Comparison of ENCODE assay signal across 21 mouse cellular contexts in genomic region chr2:165846787-165847186, GRCm38 (mm10). TPM values are rescaled to one million over a fixed set of nuclear protein-coding genes. Genes with fewer than 3 reads are reported as not detected.
DNase-seq lines count a peak whose midpoint lies in the region; ATAC-seq and TF ChIP-seq lines count a peak whose summit lies in the region.
"Had no signal": no experiment of that assay in that cellular context is flagged by ENCODE, and none has a peak within 500 bp of the region (broad histone marks: within the 10 kb centered on the region; RNA-seq: fewer than 3 reads in every experiment).

No protein-coding gene starts in this region.

- no peaks in the 10 kb centered on the region for H3K27me3 ChIP-seq in heart, adult 2 months (ENCODE audit: control insufficient read depth, insufficient read depth, low read length)
- H3K27me3 ChIP-seq in kidney, adult 2 months (replicated peaks; ENCODE audit: control insufficient read depth, insufficient read depth, low read length) = no peaks in the 10 kb centered on the region
- no peaks in the 10 kb centered on the region for H3K27me3 ChIP-seq in kidney, embryonic 15.5 days
- no peaks in the 10 kb centered on the region for H3K27me3 ChIP-seq in lung, postnatal 0 days (replicated peaks; ENCODE audit: insufficient read depth, low read length)
- H3K27me3 ChIP-seq: embryonic facial prominence, embryonic 12.5 days; forebrain, embryonic 13.5 days; hindbrain, embryonic 12.5 days had no signal

- H3K27ac ChIP-seq in heart, adult 2 months = peak overlapping the region; percentile 72
- peak overlapping the region; percentile 7; the same call in 1 of the 2 replicates for H3K27ac ChIP-seq in kidney, adult 2 months (ENCODE audit: insufficient read depth, low read depth, low read length)
- no peak overlapping the region for H3K27ac ChIP-seq in kidney, embryonic 15.5 days
- H3K27ac ChIP-seq in lung, postnatal 0 days (ENCODE audit: low read length) = peak overlapping the region; percentile 20; the same call in 1 of the 2 replicates
- H3K27ac ChIP-seq: embryonic facial prominence, embryonic 12.5 days; forebrain, embryonic 13.5 days; hindbrain, embryonic 12.5 days had no signal

- no peak for DNase-seq in heart, adult 2 months
- no peak for DNase-seq in heart, adult 9 months (ENCODE audit: low spot score in 2 of 2)
- DNase-seq in kidney, adult 2 months = peak; percentile 54
- no peak for DNase-seq in lung, postnatal 0 days (ENCODE audit: low spot score)
- DNase-seq in lung, postnatal 10 days = peak; percentile 40
- DNase-seq in urinary bladder, adult 18-20 months (ENCODE audit: low spot score in 2 of 2) = no peak
- no peak for DNase-seq in thymus, postnatal 14 days
- DNase-seq: adrenal gland, adult 8-10 months; cerebellum, adult 11 months; cerebellum, adult 8-10 months; cerebellum, postnatal 14 days; embryo, embryonic 11 days; forebrain, postnatal 0 days; gastrocnemius, postnatal 36 days; heart, postnatal 14 days had no signal

- peaks cover 21% of the 10 kb centered on the region for H3K4me1 ChIP-seq in heart, adult 2 months (ENCODE audit: control insufficient read depth, insufficient read depth, low read length)
- peaks cover 7% of the 10 kb centered on the region; the same call in 1 of the 2 replicates for H3K4me1 ChIP-seq in kidney, adult 2 months (ENCODE audit: control insufficient read depth, insufficient read depth, low read length)
- peaks cover 14% of the 10 kb centered on the region; the same call in 1 of the 2 replicates for H3K4me1 ChIP-seq in kidney, embryonic 15.5 days
- H3K4me1 ChIP-seq in lung, postnatal 0 days (ENCODE audit: insufficient read depth, low read depth, low read length) = 0 out of 2 replicates have a peak, but pooled peaks cover 4% of the 10 kb centered on the region

- ATAC-seq in kidney, embryonic 15.5 days (replicated peaks; ENCODE audit: low FRiP score) = no peak
- ATAC-seq in lung, postnatal 0 days = peak; percentile 57
- ATAC-seq: forebrain, embryonic 13.5 days; forebrain, postnatal 0 days; hindbrain, embryonic 16.5 days had no signal

- no peak for TF ChIP-seq POLR2A in heart, adult 2 months (IDR thresholded peaks at IDR 0.05; ENCODE audit: insufficient read depth, low read depth, low read length)
- no peak for TF ChIP-seq POLR2A in kidney, adult 2 months (IDR thresholded peaks at IDR 0.05; ENCODE audit: low read depth, low read length)

- H3K4me3 ChIP-seq in heart, adult 2 months = no peak overlapping the region
- no peak overlapping the region for H3K4me3 ChIP-seq in kidney, adult 2 months (ENCODE audit: insufficient read depth, low read depth, low read length)
- no peak overlapping the region for H3K4me3 ChIP-seq in kidney, embryonic 15.5 days (replicated peaks)
- H3K4me3 ChIP-seq in lung, postnatal 0 days (ENCODE audit: low read depth, low read length) = no peak overlapping the region
- H3K4me3 ChIP-seq: embryonic facial prominence, embryonic 12.5 days; forebrain, embryonic 13.5 days; hindbrain, embryonic 12.5 days had no signal

- no peak for TF ChIP-seq CTCF in heart, adult 2 months (IDR thresholded peaks at IDR 0.05)
- no peak for TF ChIP-seq CTCF in kidney, adult 2 months (conservative IDR thresholded peaks at IDR 0.05; ENCODE audit: insufficient read depth, insufficient read length, low read depth, low read length)
- no peak for TF ChIP-seq CTCF in lung, postnatal 0 days (IDR thresholded peaks at IDR 0.05)

- no peaks in the 10 kb centered on the region; the same call in 1 of the 2 replicates for H3K79me2 ChIP-seq in heart, adult 2 months (replicated peaks; ENCODE audit: control insufficient read depth, insufficient read depth, low read length)

- 0 out of 2 replicates have a peak, but pooled peaks have one; percentile 4 for TF ChIP-seq EP300 in heart, adult 2 months (IDR thresholded peaks at IDR 0.05; ENCODE audit: insufficient read depth, low read depth, low read length)
- no peak for TF ChIP-seq EP300 in lung, postnatal 0 days (IDR thresholded peaks at IDR 0.05)

- H3K9me3 ChIP-seq in kidney, embryonic 15.5 days (replicated peaks) = no peaks in the 10 kb centered on the region
- no peaks in the 10 kb centered on the region for H3K9me3 ChIP-seq in lung, postnatal 0 days (ENCODE audit: low read length)
- H3K9me3 ChIP-seq: embryonic facial prominence, embryonic 12.5 days; forebrain, embryonic 13.5 days; G1E; hindbrain, embryonic 12.5 days had no signal

- peaks cover 22% of the 10 kb centered on the region for H3K36me3 ChIP-seq in heart, adult 2 months (ENCODE audit: control insufficient read depth, insufficient read depth, low read length)
- peaks cover 8% of the 10 kb centered on the region for H3K36me3 ChIP-seq in kidney, adult 2 months (ENCODE audit: control insufficient read depth, insufficient read depth, low read length)
- peaks cover 99% of the 10 kb centered on the region for H3K36me3 ChIP-seq in kidney, embryonic 15.5 days
- H3K36me3 ChIP-seq in lung, postnatal 0 days (ENCODE audit: insufficient read depth, low read length) = peaks cover 12% of the 10 kb centered on the region

- no peak overlapping the region for H3K4me2 ChIP-seq in kidney, embryonic 15.5 days
- H3K4me2 ChIP-seq in lung, postnatal 0 days (replicated peaks; ENCODE audit: low read depth, low read length) = no peak overlapping the region
- H3K4me2 ChIP-seq: embryonic facial prominence, embryonic 12.5 days; forebrain, embryonic 13.5 days; hindbrain, embryonic 12.5 days had no signal

- intact Hi-C loops in heart, adult 2 months (cut with DNase I) = loop anchor here (2.0 kb wide), 1 partner anchor 44 kb away; no protein-coding TSS in a partner anchor

- no peak overlapping the region for H3K9ac ChIP-seq in heart, adult 2 months (ENCODE audit: low read depth, low read length)
- H3K9ac ChIP-seq in kidney, embryonic 15.5 days = no peak overlapping the region
- no peak overlapping the region for H3K9ac ChIP-seq in lung, postnatal 0 days (replicated peaks; ENCODE audit: low read depth)
- H3K9ac ChIP-seq: embryonic facial prominence, embryonic 12.5 days; forebrain, embryonic 13.5 days; forebrain, postnatal 0 days; hindbrain, embryonic 12.5 days had no signal

- 38% methylated on average over 8 of the region's 8 CpGs for WGBS in heart, adult 2 months
- 75% methylated on average over 8 of the region's 8 CpGs for WGBS in kidney, adult 2 months
- WGBS in kidney, embryonic 15.5 days = 85% methylated on average over 8 of the region's 8 CpGs
- WGBS in lung, postnatal 0 days = 67% methylated on average over 8 of the region's 8 CpGs

RNA-seq across cellular contexts. Expression of gene Zmynd8, which starts 52.0 kb away (rescaled TPM):
- total RNA-seq in heart, adult 2 months (2021) = 10 to 100 TPM; 44.4 to 47.2 TPM
- 20.4 and 31.2 TPM in 2 replicates for polyA plus RNA-seq in heart, adult 2 months (2012; rRNA removed)
- polyA plus RNA-seq in kidney, adult 2 months (2012; rRNA removed) = 27.7 and 29.0 TPM in 2 replicates
- polyA plus RNA-seq in kidney, embryonic 15.5 days (2015; fragmentation: Nextera tagmentation; extraction: Ambion mirVana) = 67.1 and 68.3 TPM in 2 replicates
- polyA plus RNA-seq in lung, postnatal 0 days (2015; fragmentation: Nextera tagmentation; extraction: Ambion mirVana) = 30.7 and 32.1 TPM in 2 replicates

Comparison
In these comparisons a context has a peak if more than half of its experiments do, and no peak if none do; other contexts are left out.
1. DNase-seq: peak in kidney, adult 2 months (single experiment) and lung, postnatal 10 days (single experiment); none in heart, adult 2 months (0 of 2), heart, adult 9 months (0 of 2), lung, postnatal 0 days (single experiment), urinary bladder, adult 18-20 months (0 of 2) and thymus, postnatal 14 days (single experiment).